Mouse (Mus musculus): ENCODE measurements around the gene Tdrkh. TPM values are rescaled to one million over a fixed set of nuclear protein-coding genes. Genes with fewer than 3 reads are reported as not detected.

Gene Tdrkh
- polyA plus RNA-seq, 1 experiment from 2014 or later, result 10.3 TPM

DNA sequence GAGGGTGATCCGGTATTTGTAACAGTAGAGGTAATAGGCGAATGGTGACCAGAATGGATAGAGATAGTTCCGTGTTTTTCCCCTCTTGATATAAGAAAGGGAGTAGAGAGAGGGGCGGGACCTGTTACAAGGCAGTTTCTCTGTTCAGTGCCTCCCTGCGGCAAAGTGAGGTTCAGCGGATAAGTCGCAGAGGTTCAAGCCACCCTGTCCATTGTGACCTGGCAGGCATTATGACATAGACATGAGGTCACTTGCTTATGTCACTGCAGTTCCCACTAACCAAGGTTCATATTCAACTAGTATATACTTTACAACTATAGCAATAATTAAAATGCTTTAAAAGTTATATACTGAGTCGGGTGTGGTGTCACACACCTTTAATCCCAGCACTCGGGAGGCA is 23.3 kb downstream of the Tdrkh start:
- ATAC-seq, result no peak
- WGBS, result 86% methylated on average over 9 of the region's 9 CpGs
- H3K27ac ChIP-seq (ENCODE audit: low read length), result no peak overlapping the region
- 0 out of 2 replicates have a peak, but pooled peaks cover 3% of the 10 kb centered on the region for H3K27me3 ChIP-seq (replicated peaks; ENCODE audit: control insufficient read depth, insufficient read depth, low read length)
- H3K36me3 ChIP-seq (ENCODE audit: control insufficient read depth, insufficient read depth, low read length), result no peaks in the 10 kb centered on the region
- H3K9ac ChIP-seq (ENCODE audit: low read depth, low read length), result no peak overlapping the region
- H3K4me3 ChIP-seq (ENCODE audit: low read length), result no peak overlapping the region
- no peaks in the 10 kb centered on the region for H3K4me1 ChIP-seq (ENCODE audit: control insufficient read depth, insufficient read depth, low read length)
- H3K4me2 ChIP-seq (ENCODE audit: low read depth, low read length), result no peak overlapping the region
- H3K9me3 ChIP-seq (ENCODE audit: control insufficient read depth, low read length), result no peaks in the 10 kb centered on the region

DNA sequence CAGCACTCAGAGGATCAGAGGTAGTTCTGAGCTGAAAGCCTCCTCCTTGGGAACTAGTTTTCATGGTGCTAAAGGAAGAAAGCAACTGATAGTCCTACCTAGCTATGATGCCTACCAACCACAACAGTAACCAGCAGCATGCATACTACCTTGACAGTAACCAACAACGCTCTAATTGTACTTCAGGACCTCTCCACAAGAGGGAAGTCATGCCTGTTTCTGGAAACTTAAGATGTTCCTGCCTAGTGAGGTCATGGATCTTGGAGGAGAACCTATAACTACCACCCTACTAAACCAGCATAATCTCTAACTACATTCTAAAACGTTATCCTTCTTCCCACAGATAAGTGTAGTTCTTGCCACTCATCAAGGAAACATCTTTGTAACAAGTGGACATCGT is 28.1 kb downstream of the Tdrkh start:
- 38% methylated on average over 3 of the region's 3 CpGs for WGBS
- Histone ChIP-seq H3K9me3 (ENCODE audit: control insufficient read depth, low read length) (no peaks in the 10 kb centered on the region), H3K4me2 (ENCODE audit: low read depth, low read length) (no peak overlapping the region), H3K9ac (ENCODE audit: low read depth, low read length) (no peak overlapping the region), H3K27me3 (replicated peaks; ENCODE audit: control insufficient read depth, insufficient read depth, low read length) (0 out of 2 replicates have a peak, but pooled peaks cover 3% of the 10 kb centered on the region), H3K4me1 (ENCODE audit: control insufficient read depth, insufficient read depth, low read length) (peaks cover 8% of the 10 kb centered on the region; the same call in 1 of the 2 replicates), H3K36me3 (ENCODE audit: control insufficient read depth, insufficient read depth, low read length) (peaks cover 8% of the 10 kb centered on the region; the same call in 1 of the 2 replicates), H3K4me3 (ENCODE audit: low read length) (no peak overlapping the region), H3K27ac (ENCODE audit: low read length) (no peak overlapping the region)
- no peak for ATAC-seq

DNA sequence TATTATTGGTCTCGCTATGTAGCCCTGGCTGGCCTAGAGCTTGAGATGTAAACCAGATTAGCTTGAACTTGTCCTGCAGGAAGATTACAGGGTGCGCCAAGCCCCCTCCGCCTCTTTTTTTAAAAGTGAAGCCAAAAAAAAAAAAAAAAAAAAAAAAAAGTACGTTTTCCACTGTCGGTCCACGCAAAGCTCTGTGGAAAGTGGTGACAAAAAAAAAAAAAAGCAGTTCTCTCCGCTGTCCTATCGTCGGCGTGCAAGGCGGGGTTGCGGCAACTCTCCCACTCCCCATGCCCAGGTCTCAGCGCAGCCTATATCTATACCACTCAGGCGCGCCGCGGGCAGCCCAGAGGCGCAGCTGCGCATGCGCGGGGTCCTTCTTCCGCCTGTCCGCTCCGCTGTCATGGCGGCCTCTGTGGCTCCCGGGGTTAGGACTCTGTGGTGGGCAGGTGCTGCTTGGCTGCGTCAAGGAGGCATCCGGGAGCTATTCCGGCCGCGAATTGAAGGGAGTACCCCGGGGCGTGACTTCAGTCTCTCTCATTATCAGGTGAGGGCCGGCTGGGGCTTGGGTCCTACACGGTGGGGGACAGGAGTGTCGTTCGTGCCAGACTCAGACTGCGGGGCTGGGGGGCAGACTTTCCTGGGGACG is 30.0 kb downstream of the Tdrkh start, which contains the start of gene Mrpl9:
Mrpl9 (plus strand) TSS at position 368 of the 646 bp plus-strand sequence.
- Histone ChIP-seq H3K9ac (ENCODE audit: low read depth, low read length) (peak within 1 kb of the TSS; percentile 95), H3K27me3 (replicated peaks; ENCODE audit: control insufficient read depth, insufficient read depth, low read length) (0 out of 2 replicates have a peak, but pooled peaks cover 3% of the 10 kb centered on the region), H3K4me3 (ENCODE audit: low read length) (peak within 1 kb of the TSS; percentile 93), H3K4me2 (ENCODE audit: low read depth, low read length) (peak within 1 kb of the TSS; percentile 66), H3K9me3 (ENCODE audit: control insufficient read depth, low read length) (no peaks in the 10 kb centered on the region), H3K4me1 (ENCODE audit: control insufficient read depth, insufficient read depth, low read length) (peaks cover 8% of the 10 kb centered on the region; the same call in 1 of the 2 replicates), H3K27ac (ENCODE audit: low read length) (peak within 1 kb of the TSS; percentile 72), H3K36me3 (ENCODE audit: control insufficient read depth, insufficient read depth, low read length) (peaks cover 18% of the 10 kb centered on the region)
- WGBS, result under 1% methylated on average over 39 of the region's 39 CpGs
- ATAC-seq, result peak; percentile 99

DNA sequence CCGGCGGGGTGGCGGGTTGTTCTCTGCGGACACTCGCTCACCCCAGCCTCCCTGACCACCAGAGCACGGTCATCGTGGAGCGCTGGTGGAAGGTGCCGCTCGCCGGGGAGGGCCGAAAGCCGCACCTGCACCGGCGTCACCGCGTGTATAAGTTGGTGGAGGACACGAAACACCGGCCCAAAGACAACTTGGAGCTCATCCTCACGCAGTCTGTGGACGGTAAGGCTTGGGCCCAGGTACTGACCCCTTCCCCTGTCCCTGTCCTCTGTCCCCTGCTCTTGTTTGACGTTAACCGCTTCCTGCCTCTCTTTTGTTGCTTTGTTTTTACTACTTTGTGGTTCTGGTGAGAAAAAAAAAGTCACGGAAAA is 30.5 kb downstream of the Tdrkh start, which contains the start of gene Oaz3:
Oaz3 (minus strand) TSS at position 319 of the 368 bp plus-strand sequence.
- Histone ChIP-seq H3K4me3 (ENCODE audit: low read length) (peak within 1 kb of the TSS; percentile 93), H3K4me2 (ENCODE audit: low read depth, low read length) (peak within 1 kb of the TSS; percentile 66), H3K27ac (ENCODE audit: low read length) (peak within 1 kb of the TSS; percentile 72), H3K27me3 (replicated peaks; ENCODE audit: control insufficient read depth, insufficient read depth, low read length) (0 out of 2 replicates have a peak, but pooled peaks cover 3% of the 10 kb centered on the region), H3K9me3 (ENCODE audit: control insufficient read depth, low read length) (no peaks in the 10 kb centered on the region), H3K4me1 (ENCODE audit: control insufficient read depth, insufficient read depth, low read length) (peaks cover 8% of the 10 kb centered on the region; the same call in 1 of the 2 replicates), H3K36me3 (ENCODE audit: control insufficient read depth, insufficient read depth, low read length) (peaks cover 22% of the 10 kb centered on the region), H3K9ac (ENCODE audit: low read depth, low read length) (peak within 1 kb of the TSS; percentile 95)
- ATAC-seq, result peak; percentile 75
- WGBS, result under 1% methylated on average over 24 of the region's 24 CpGs

GRCm38 (mm10) chr3:94449377-94449776 is 36.3 kb downstream of the Tdrkh start:
- Histone ChIP-seq H3K4me1 (ENCODE audit: control insufficient read depth, insufficient read depth, low read length) (peaks cover 1% of the 10 kb centered on the region; the same call in 1 of the 2 replicates), H3K36me3 (ENCODE audit: control insufficient read depth, insufficient read depth, low read length) (peaks cover 22% of the 10 kb centered on the region), H3K4me3 (ENCODE audit: low read length) (no peak overlapping the region), H3K27me3 (replicated peaks; ENCODE audit: control insufficient read depth, insufficient read depth, low read length) (no peaks in the 10 kb centered on the region), H3K9me3 (ENCODE audit: control insufficient read depth, low read length) (no peaks in the 10 kb centered on the region), H3K4me2 (ENCODE audit: low read depth, low read length) (no peak overlapping the region), H3K9ac (ENCODE audit: low read depth, low read length) (no peak overlapping the region), H3K27ac (ENCODE audit: low read length) (no peak overlapping the region)
- peak; percentile 57; the same call in 1 of the 2 replicates for ATAC-seq
- 81% methylated on average over 2 of the region's 2 CpGs for WGBS

GRCm38 (mm10) chr3:94456529-94457000 is 43.5 kb downstream of the Tdrkh start:
- Histone ChIP-seq H3K27ac (ENCODE audit: low read length) (no peak overlapping the region), H3K4me2 (ENCODE audit: low read depth, low read length) (peak overlapping the region; percentile 50), H3K9me3 (ENCODE audit: control insufficient read depth, low read length) (no peaks in the 10 kb centered on the region), H3K27me3 (replicated peaks; ENCODE audit: control insufficient read depth, insufficient read depth, low read length) (no peaks in the 10 kb centered on the region), H3K9ac (ENCODE audit: low read depth, low read length) (no peak overlapping the region), H3K36me3 (ENCODE audit: control insufficient read depth, insufficient read depth, low read length) (no peaks in the 10 kb centered on the region), H3K4me1 (ENCODE audit: control insufficient read depth, insufficient read depth, low read length) (0 out of 2 replicates have a peak, but pooled peaks cover 3% of the 10 kb centered on the region), H3K4me3 (ENCODE audit: low read length) (peak overlapping the region; percentile 31)
- ATAC-seq, result peak; percentile 93
- 2% methylated on average over 12 of the region's 12 CpGs for WGBS

DNA sequence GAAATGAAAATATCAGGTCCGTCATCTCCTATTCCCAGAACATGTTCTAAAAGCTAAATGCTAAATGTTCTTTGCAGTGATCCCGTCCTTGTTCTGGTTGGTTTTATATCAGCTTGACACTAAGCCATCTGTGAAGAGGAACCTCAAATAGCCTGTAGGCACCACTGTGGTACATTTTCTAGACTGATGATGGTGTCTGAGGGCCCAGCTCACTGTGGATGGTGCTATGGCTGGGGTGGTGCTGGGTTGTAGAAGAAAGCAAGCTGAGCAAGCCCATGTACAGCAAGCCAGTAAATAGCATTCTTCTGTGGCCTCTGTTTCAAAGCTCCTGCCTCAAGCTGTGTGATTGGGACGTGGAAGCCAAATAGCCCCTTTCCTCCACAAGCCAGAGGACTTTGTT is 44.0 kb downstream of the Tdrkh start:
- Histone ChIP-seq H3K27ac (ENCODE audit: low read length) (no peak overlapping the region), H3K9ac (ENCODE audit: low read depth, low read length) (no peak overlapping the region), H3K4me3 (ENCODE audit: low read length) (no peak overlapping the region), H3K4me2 (ENCODE audit: low read depth, low read length) (no peak overlapping the region), H3K36me3 (ENCODE audit: control insufficient read depth, insufficient read depth, low read length) (no peaks in the 10 kb centered on the region), H3K27me3 (replicated peaks; ENCODE audit: control insufficient read depth, insufficient read depth, low read length) (no peaks in the 10 kb centered on the region), H3K4me1 (ENCODE audit: control insufficient read depth, insufficient read depth, low read length) (0 out of 2 replicates have a peak, but pooled peaks cover 3% of the 10 kb centered on the region), H3K9me3 (ENCODE audit: control insufficient read depth, low read length) (no peaks in the 10 kb centered on the region)
- WGBS, result 75% methylated on average over 3 of the region's 3 CpGs
- no peak for ATAC-seq

DNA sequence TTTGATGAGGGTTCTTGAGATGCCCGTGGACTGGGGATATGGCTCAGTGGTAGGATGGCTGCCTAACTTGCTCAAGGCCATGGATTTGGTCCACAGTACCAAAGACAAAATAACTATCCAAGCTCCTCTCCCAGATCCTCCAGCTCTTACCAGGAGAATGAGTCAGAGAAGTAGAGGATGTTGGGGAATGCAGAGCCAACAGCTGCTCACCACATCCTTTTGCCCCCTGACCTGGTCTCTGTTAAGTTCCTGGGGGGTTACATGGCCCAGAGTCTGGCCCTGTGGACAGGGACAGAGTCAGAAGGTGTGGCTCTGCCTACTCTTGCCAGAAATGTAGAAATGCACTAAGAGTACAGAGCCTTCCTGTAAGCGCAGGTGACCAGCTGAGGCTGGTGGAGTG is 46.8 kb downstream of the Tdrkh start:
- Histone ChIP-seq H3K27me3 (replicated peaks; ENCODE audit: control insufficient read depth, insufficient read depth, low read length) (no peaks in the 10 kb centered on the region), H3K4me2 (ENCODE audit: low read depth, low read length) (no peak overlapping the region), H3K9me3 (ENCODE audit: control insufficient read depth, low read length) (no peaks in the 10 kb centered on the region), H3K4me3 (ENCODE audit: low read length) (no peak overlapping the region), H3K27ac (ENCODE audit: low read length) (no peak overlapping the region), H3K36me3 (ENCODE audit: control insufficient read depth, insufficient read depth, low read length) (no peaks in the 10 kb centered on the region), H3K9ac (ENCODE audit: low read depth, low read length) (no peak overlapping the region), H3K4me1 (ENCODE audit: control insufficient read depth, insufficient read depth, low read length) (0 out of 2 replicates have a peak, but pooled peaks cover 3% of the 10 kb centered on the region)
- ATAC-seq, result no peak
- 93% methylated on average over 2 of the region's 2 CpGs for WGBS

DNA sequence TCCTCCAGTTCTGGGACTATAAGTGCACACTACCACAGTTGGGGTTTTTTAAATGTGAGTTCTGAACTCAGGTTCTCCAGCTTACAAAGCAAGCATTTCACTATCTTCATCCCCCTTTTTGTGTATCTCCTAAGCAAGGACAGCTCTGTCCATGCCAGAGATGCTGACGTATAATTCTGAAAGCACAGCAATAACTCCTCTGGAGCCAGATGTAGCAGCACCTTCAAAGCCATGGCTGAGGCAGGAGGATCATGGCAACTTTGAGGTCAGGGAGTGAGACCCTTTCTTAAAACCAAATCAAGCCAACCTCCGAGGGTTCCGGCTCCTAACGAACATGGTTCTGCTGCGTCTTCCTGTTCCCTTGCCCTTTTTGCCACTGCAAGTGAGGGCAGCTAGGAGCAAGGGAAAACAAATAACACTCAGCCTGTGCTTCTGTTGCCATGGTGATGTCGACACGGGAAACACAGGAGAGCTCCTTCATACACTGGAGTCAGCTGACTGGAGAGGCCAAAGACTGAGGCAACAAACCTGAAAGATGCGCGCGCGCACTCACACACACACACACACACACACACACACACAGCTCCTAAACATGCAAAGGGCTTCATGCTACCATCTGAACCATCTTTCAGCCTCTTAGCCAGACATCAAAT is 51.0 kb downstream of the Tdrkh start:
- H3K4me3 ChIP-seq (ENCODE audit: low read length), result no peak overlapping the region
- H3K27ac ChIP-seq (ENCODE audit: low read length), result no peak overlapping the region
- H3K4me2 ChIP-seq (ENCODE audit: low read depth, low read length), result no peak overlapping the region
- H3K4me1 ChIP-seq (ENCODE audit: control insufficient read depth, insufficient read depth, low read length), result no peaks in the 10 kb centered on the region
- no peaks in the 10 kb centered on the region for H3K9me3 ChIP-seq (ENCODE audit: control insufficient read depth, low read length)
- WGBS, result 51% methylated on average over 11 of the region's 11 CpGs
- ATAC-seq, result no peak
- no peak overlapping the region for H3K9ac ChIP-seq (ENCODE audit: low read depth, low read length)
- H3K27me3 ChIP-seq (replicated peaks; ENCODE audit: control insufficient read depth, insufficient read depth, low read length), result no peaks in the 10 kb centered on the region
- no peaks in the 10 kb centered on the region for H3K36me3 ChIP-seq (ENCODE audit: control insufficient read depth, insufficient read depth, low read length)

All from intestine, embryonic 16.5 days (tissue).